Mouse (Mus musculus): ENCODE results near the gene Rnf220. TPM values are rescaled to one million over a fixed set of nuclear protein-coding genes. Genes with fewer than 3 reads are reported as not detected.

The Rnf220 gene
- 52.9 and 63.3 TPM in 2 replicates for total RNA-seq (2015)
- total RNA-seq (2017) = 83.9 and 96.5 TPM in 2 replicates

DNA sequence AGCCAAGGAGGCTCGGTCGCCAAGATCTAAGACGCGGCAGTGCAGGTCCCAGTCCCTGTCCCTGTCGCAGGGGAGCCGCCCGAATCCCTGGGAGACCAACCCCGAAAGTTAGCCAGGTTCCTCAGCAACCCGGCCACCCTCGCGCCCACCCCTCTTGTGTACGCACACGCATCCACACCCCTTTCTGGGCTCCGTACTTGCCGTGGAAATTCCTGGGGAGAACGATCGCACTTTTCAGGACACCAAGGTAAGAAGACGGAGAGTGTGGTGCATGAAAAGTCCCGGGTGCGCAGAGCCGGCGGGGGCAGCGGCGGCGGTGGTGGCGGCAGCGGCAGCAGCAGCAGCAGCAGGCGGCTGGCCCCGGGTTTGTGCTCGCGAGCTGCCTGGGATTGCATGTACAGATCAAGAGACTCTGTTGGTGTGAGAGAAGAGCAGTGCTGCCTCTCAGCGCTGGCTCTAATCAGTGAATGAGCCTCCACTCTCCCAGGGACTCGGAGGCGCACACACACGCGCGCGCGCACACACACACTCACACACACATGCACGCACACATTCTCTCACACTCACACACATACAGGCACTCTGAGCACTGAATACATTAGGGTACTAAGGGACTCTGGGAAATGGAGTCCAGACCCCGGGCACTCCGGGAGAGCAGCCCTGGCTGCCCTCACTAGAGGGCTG, at the start of gene Rnf220:
Gene Rnf220, minus strand, starts transcription at position 571 of the 684 bp plus-strand sequence.
- peak; percentile 67 for ATAC-seq (replicated peaks; ENCODE audit: poor library complexity)

DNA sequence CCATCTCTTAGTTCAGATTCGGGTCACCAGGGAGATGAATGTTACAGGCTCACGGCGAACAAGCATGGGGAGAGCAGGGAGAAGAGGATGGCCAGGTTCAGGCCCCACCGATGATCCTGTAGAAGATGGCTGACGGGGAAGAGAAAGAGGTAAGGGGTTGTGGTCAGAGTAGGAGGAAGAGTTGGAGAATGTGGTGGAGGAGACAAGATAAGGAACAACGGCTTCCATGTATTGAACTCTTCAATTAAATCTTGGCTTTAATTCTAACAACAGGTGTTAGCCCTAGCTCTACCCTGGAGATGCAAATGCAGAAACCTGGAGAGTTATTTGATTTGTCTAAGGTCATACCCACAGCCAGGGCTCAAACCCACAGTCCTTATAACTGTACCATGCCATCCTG, 49.8 kb upstream of the Rnf220 start:
- ATAC-seq (replicated peaks; ENCODE audit: poor library complexity) = no peak

DNA sequence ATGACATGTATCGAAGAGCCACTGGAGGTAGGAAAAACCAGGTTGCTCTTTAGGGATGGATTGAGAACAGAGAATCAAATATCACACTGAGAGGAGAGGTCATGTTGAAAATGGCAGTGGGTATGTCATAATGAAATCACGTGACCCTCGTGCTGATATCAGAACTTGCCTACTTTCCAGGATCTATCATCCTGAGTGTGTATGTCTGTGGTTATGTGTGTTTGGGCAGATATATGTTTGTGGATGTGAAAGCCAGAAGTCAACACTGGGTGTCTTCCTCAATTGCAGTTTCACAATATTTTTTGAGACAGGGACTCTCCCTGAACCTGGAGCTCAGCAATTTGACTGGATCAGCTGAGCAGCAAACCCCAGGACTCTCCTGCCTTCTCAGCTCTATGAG, 48.6 kb upstream of the Rnf220 start:
- ATAC-seq (replicated peaks; ENCODE audit: poor library complexity) = peak; percentile 57

DNA sequence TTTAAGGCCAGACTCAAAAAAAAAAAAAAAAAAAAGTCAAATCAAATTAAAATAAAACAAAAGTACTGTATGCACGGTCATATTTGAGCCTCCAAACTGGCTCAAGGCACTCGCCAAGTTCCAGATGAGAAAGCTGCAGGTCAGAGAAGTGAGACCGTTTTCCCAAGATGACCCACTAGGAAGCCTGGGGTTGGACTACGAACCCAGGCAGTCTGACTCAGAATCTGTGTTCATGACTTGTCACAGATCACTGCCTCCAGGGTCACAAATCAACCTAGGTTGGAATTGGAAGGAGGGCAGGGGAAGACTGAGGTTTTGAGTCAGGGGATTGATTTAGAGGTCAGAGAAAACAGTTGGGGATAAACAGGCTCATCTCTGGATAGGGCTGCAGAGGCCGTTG, 43.7 kb upstream of the Rnf220 start:
- ATAC-seq (replicated peaks; ENCODE audit: poor library complexity) = no peak

DNA sequence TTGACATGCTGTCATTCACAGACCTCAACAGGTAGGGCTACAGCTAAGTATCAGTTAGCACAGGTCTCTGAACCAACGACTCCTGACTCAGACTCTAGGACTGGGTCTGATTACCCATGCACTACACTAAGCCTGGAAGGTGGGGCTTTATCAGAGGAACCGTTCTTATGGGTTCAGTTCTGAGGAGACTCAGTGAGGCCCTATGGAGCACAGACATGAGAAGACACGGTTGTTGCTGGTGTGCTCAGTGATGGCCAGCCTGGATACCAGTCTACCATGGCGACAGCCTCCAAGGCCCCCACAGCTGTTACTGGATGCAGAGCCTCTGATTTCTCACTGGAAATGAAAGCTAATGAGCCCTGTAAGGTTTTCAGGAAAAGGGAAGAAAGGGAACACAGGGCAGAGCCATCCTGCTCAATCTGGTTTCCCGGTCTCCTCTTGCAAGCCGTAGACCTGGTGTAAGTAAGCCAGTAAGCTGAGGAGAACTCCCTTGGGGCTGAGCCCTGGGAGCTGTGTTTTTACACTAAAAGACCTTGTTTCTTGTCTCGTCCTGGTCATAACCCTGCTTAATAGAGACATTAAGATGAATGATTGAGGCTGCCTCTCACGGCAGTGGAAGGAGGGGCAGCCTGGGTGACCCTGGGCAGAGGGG, 42.6 kb upstream of the Rnf220 start:
- no peak for ATAC-seq (replicated peaks; ENCODE audit: poor library complexity)

DNA sequence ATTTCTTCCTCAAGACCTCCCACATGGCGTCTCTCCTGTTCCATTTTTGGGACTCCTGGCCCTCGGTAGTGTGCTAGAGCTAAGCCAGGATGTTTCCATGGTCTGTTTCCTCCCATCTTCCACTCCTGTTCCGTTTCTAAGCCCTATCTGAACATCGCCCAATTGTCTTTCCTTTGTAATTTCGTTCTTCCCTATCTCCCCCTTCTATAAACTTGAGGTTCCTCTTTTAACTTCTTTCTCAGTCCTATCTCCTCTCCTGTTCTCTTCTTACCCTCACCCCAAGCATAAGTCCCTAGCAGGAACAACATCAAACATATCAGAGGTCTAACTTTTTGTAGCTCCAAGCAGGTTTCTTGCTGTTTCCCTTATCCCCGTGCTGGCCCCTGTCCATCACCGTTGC, 40.1 kb upstream of the Rnf220 start:
- peak; percentile 31; the same call in 1 of the 2 replicates for ATAC-seq (replicated peaks; ENCODE audit: poor library complexity)

DNA sequence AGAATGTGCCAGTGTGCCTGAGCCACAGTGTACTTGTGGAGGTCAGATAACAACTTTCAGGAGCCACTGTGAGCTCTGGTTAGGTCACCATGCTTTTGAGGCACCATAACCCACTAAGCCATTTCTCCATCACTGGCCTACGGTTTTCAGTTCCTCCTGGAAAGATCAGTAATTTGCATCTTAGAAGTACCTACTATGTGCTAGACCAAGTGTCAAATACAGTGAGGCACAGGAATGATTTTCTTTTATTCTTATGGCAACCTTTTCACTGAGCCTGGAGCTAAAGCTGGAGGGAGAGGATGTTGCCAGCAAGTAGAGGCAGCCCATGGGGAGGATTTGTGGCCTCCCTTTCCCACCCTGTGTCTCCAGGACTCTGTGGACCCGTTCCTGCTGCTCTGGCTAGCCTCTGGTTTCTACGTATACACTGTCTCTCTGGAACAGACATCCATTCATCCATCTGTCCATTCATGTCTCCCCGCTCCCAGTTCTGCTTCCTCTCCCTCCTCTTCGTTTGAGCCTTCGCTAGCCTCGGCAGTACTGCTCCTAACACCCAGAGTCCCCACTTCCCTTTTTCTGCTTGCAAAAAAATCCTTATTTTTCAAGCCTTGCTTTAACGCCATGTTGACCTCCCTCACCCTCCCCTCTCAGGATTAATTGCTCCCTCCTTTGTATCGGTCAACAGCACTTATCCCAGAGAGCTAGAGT, 38.8 kb upstream of the Rnf220 start:
- peak; percentile 80 for ATAC-seq (replicated peaks; ENCODE audit: poor library complexity)

DNA sequence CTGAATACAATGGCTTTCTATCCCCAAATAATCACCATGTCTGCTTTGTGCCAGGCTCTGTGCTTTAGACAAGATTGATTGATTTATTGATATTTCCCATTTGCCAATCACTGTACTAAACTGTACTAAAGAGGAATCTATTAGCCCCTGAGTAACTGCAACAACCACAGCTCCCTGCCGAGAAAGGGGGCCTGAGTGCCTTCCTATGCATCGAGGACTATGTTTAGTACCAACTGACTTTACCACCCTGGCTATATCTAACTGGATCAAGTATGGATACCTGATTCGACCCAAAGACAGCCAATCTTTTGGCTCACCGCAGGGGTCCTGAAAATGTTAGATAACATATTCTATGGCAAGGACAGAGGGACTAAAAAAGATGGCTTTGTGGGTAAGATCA, 33.0 kb upstream of the Rnf220 start:
- no peak for ATAC-seq (replicated peaks; ENCODE audit: poor library complexity)

DNA sequence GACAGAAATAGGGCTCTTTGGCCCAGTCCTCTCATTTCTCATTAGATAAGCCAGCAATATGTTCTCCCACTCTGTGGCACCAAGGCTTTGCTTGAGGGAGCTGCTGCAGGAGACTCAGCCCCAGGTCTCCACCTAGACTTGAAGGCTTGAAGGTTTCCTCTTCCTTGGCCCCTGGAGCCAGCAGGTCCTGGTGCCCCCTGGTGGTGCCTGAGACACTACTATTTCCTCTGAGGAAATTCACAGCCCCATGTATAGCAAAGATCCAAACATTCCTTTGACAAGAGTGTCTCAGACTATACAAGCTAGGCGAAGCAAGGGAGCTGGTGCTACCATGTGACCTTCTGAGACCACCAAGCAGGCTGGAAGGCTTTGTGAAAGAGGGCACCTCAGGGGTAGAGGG, 31.1 kb upstream of the Rnf220 start:
- peak; percentile 91 for ATAC-seq (replicated peaks; ENCODE audit: poor library complexity)

DNA sequence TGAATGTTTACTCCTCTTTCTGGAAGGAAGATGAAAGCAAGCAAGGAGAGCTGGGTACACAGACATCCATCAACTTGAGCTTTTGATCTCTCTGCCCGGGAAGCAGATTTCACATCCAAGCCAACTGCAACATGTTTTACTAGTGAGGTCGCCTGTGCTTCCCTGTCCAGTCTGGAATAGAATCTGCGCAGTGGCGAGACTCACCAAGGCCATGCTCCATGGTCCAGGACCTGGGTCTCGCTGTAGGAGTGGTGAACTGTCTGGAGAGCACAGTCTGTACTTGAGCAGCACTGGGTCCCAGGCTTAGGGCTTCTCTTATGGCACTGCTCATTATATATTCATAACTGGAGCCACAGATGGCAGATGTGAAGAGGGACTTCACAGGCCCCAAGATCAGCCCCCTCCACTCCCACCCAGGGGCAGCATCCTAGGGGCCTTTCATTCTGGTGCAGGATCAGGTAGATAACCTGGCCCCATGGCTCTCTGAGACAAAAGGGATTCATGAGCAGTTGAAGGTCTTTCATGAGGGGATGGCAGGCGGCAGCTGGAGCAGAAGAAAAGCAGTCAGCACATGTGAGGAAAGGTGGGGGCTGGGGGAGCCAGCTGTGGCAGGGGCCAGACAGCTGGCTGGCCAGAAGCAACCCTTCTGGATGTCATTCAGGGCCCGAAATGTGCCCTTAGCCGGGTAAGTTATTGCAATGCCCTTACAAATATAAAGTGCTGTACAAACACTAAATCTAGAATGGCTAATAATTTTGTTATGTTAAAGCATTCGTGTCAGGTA, 30.5 kb upstream of the Rnf220 start:
- no peak for ATAC-seq (replicated peaks; ENCODE audit: poor library complexity)

DNA sequence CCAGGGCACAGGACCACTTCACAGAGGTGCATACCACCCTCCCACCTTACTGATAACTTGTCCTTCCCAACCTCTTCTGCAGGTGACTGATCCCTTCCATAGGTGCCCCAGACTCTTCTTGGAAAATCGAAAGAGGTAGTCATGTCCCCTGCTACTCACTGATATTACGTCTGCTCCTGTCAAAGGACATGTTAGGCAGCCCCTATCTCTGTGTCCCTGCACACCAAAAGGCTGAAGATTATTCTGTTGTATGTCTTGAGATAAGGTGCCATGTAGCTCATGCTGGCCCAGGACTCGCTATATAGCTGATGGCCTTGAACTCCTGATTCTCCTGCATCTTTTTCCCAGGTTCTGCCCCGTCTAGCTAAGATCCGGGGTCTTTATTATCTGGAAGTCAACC, 29.1 kb upstream of the Rnf220 start:
- peak; percentile 53 for ATAC-seq (replicated peaks; ENCODE audit: poor library complexity)

DNA sequence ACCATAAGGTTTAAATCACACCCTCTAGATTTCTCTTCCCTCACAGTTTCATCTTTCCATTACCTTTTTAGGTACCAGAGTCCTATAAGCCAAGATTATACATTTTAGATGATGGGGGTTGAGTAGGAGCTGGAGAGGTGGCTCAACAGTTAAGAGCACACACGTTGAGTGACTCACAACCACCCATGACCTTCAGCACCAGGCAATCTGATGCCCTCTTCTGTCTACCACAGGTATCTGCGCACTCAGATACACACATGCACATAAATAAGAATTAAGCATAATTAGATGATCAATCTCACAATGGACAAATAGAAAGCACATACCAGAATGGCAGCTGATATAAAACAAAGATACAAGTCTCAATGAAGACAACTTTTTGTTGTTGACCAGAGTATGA, 24.5 kb upstream of the Rnf220 start:
- peak; percentile 76 for ATAC-seq (replicated peaks; ENCODE audit: poor library complexity)

DNA sequence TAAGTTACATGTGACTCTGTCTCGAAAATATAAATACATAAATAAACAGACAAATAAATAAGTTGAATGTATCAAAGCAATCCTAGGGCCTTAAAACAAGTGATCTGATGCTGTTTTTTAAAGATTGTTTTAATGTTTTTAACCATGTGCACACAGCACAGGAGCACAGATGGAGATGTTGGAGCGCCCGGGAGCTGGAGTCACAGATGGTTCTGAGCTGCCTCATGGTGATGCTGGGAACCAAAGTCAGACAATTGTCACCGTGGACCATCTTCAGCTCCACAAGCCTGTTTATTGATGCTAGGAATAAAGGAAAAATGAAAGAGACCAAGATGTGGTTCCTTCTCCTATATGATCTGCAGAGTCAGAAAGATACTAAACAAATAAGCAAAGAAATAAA, 21.4 kb upstream of the Rnf220 start:
- ATAC-seq (replicated peaks; ENCODE audit: poor library complexity) = no peak

DNA sequence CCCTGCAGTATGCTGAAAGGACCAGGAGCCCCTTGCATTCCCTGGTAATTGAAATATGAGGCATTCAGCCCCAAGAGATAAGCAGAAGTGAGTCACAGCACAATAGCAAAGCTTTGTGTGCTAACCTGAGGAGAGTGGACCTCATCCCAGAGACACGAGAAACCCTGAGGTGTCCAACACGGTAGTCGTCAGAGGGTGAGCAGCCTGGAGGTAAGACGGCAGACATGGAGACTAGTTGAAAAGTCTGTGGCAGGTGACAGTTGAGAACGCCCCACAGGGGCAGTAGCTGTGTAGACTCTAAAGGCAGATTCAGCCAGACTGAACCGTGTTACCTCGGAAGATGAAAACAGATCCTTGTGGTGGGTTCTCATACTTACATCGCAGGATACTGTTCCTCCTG, 2.2 kb upstream of the Rnf220 start:
- ATAC-seq (replicated peaks; ENCODE audit: poor library complexity) = no peak

DNA sequence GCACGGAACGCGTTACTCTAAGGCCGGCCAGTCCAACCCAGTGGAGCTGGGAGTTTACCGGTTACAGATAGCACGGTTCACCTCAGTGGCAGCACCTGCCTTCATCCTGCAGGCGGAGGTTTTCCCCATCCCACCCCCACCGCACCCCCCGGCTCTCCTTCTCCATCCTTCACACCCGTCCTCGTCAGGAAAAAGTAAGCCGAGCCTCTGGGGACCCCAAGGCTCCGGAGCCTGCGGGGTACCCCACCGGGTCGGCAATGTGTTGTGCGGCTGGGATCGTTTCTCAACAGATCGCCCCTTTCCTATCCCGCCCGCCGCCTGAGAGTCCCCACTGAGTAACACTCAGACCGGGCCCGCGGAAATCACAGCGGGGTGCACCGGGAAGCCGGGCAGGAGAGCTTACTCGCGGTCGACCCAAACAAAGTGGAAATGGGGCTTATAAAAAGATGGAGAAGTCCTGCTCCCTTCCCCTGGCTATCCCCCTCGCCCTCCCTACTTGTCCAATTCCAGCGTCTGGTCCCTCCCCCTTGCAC, 917 bp downstream of the Rnf220 start:
- no peak for ATAC-seq (replicated peaks; ENCODE audit: poor library complexity)

DNA sequence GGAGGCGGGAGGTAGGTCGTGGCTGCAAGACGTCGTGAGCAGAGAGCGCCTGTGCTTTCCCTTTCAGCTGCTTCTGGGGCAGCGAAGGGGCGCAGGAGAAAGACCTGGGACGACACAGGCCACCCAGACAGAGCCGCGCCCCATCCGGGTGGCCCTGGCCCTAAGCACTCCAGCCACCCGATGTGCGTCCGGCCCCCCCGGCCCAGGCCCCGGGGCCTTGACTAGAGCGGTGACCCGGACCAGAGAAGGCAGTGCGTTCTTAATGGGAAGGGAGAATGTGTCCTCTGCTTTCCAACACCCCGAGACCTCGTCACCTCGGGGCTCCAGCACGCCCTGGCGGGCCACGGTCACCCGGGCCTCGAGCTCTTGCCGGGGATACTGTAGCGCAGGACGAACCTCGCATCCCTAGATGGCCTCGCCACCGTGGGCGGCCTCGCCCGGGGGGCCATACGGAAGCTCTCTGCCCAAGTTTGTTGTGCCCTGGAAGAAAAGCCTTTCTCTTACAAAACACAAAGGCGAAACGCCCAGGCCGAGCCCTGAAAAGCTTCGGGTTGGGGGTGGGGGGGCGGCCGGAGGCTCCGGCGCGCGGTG, 1.8 kb downstream of the Rnf220 start:
- ATAC-seq (replicated peaks; ENCODE audit: poor library complexity) = peak; percentile 29

DNA sequence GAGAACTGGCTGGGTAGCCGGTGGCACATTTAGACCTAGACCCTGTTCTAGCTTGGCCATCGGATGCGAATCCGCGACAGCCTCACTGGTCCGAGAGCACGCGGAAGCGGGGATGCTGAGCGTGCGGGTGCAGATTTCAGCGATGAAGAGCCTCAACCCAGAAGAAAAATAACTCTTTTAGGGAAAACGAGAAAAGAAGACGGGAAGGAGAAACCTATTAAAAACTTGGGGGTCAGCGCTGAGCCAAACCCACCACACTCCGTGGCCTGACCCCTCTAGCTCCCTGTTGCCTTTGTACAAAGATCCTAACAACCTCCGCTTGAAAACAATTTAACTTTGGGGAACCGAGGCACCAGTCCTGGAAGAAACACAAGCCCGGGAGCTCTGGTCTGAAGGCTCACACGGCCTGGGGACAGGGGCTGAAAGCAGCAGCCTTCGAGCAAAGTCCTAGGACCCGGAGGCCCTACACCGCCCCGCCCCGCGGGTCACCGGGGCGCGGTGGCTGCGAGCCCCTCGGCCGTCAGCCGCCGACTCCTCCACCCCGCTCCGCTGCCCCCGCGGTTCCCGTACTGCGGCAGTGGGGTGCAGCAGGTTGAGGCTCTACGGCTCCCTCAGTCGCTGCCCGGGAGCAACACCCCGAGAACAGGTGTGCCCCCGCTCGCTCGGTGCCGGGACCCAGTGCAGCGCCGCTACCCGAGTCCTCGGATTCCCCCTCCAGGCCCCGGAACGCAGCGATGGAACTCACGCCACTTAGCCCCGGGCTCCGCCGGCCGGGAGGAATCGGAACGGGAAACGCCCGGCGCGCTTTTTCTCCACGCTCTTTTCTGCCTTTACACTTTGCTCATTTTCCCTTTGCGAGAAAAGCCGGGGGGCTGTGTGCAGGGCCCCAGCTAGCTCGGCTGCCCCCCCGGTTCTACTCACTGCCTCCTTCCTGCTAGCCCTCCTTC, 2.7 kb downstream of the Rnf220 start:
- 0 out of 2 replicates have a peak, but pooled peaks have one; percentile 3 for ATAC-seq (replicated peaks; ENCODE audit: poor library complexity)

DNA sequence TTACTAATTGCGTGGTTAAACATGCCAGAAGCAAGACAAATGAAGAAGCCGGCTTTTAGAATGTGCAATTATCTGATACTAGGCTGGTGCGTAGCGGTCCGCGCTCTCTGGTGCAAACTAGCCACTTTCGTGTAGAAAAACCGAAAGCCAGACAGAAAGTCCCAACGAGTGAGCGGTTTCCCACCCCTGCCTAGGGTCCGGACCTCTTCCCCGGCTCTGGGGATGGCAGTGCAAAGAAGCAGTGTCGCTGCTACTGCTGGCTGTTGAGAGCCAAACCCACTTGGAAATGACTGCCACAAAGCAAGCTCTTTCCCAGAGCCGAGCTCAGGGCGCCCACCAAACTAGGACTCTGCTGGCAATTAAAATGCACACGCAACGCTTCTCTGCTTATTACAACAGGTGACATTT, 3.7 kb downstream of the Rnf220 start:
- ATAC-seq (replicated peaks; ENCODE audit: poor library complexity) = 0 out of 2 replicates have a peak, but pooled peaks have one; percentile 3

DNA sequence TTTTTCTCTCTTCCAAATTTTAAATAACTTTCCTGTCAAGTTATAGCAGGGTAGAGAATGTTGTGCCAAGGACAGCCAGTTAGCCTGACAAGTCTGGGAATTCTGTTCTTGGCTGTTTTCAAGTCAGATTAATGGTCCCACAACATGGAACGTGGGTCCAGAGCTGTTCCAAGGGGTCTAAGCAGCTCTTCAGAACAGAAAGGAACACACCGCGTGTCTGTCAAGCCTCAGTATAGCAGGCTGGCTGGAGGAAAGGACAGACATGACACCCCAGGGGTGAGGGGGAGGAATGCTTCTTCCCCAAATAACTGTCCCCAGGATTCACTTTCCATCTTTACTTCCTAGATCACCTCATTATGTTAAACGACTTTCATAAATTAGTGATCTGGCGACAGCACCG, 5.0 kb downstream of the Rnf220 start:
- no peak for ATAC-seq (replicated peaks; ENCODE audit: poor library complexity)

Measured in megakaryocyte progenitor cell, adult 5-6 weeks (primary cell).